Mouse (Mus musculus): ENCODE measurements at regions not wholly inside any gene's neighbourhood (a gene's known extent, or its start where the extent isn't known, plus 50 kb on each side); places are given as distances from the start of the nearest gene placed in this dataset.

DNA sequence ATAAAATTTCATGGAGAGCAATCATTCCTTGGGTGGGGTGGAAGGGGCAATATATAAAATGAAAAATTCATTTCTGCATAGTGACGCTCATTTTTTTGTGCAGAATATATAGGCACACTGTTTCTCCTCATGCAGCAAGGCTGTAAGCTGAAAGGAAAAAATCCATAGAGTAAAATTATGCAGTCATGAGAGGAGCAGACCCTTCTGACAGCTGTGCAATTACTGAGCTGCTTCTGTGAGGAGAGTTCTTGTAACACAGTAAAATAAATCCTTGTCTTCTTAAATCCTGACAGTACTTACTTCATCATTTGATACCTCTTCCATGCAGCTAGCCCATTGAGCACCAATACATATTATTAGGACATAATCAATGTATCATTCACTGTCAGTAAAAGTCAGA is 362.7 kb upstream of the Gm21293 start:
- TF ChIP-seq EP300 (IDR thresholded peaks at IDR 0.05; ENCODE audit: low read depth) (no peak), CTCF (IDR thresholded peaks at IDR 0.05; ENCODE audit: low read depth) (no peak)

All from heart, postnatal 0 days (tissue).